Mouse (Mus musculus) mature B cell (primary cell): ENCODE data around the gene Btd.
"Not testable (repeated sequence)": the region's sequence is repeated elsewhere in the genome, so short reads cannot be mapped to it uniquely, and the experiment has no call there.

ENCODE experiments used
- in situ Hi-C: fragments of 300-500 bp; cut with MboI; formaldehyde crosslinking; loops from 2 replicates; pipeline ENCODE4 v1.14.3; 2019

Btd gene

DNA sequence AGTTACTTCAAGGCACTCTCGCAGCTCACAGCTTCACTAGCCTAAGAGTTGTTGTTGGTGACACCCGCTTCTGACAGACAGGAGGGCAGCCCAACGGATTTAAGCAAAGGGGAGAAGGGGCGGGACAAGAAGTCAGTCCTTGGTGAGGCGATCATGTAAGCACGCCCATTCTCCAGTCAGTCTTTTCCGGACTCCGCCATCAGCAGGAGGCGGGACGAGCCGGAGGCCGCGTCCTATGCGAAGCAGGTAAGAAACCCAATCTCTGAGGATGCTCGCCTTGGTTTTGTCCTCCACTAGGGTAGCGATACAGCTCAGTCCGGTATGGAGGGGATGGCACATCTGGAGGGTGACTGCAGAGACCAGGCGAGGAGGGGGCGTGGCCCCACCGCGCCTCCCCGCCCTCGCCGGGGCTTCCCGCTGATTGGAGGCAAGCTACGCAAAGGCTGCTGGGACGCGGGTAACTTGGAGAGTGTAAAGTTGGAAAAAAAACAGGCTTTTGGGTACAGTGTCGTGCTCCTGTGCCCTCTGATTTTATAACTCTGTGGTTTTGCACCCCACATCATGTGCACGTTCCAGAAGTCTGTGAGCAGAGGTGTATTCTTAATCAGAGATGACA lies at the start of gene Btd, which contains the start of gene Hacl1:
Gene Btd (plus strand): TSS at position 139 of the 616 bp plus-strand sequence.
Gene Hacl1 (minus strand): TSS at position 397 of the 616 bp plus-strand sequence.
- in situ Hi-C loops: no loop called here

GRCm38 (mm10) chr14:31591243-31591642 lies 49.6 kb upstream of the Btd start, which contains the start of gene Colq:
TSS of gene Colq (minus strand) at chr14:31591343.
- in situ Hi-C loops: no loop called here

- in situ Hi-C loops: no loop called here
These were observed 47.8 kb upstream of the Btd start for GRCm38 (mm10) chr14:31593036-31593435.

- in situ Hi-C loops: no loop called here
These were observed 46.1 kb upstream of the Btd start for GRCm38 (mm10) chr14:31594693-31595092.

GRCm38 (mm10) chr14:31596408-31596807 lies 44.4 kb upstream of the Btd start:
- in situ Hi-C loops: no loop called here

DNA sequence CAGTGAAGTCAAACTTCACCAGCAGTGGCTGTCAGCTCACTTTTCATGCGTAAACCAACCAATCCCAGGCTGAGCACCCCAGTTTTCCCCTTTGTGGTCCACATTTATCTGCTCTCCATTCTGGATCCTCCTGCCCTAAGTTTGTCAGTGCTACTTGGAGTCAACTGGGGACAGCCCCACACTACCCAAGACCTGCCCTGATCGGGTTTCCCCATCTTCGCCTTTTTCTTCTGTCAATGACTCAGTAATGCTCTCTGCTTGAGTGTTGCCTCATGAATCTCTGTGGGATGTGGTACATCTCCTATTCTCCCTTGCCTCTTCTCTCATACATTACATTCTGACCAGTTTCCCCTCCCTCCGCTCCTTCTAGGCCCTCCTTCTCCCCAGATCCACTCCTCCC lies 43.4 kb upstream of the Btd start:
- in situ Hi-C loops: no loop called here

- in situ Hi-C loops: no loop called here
These were observed 38.8 kb upstream of the Btd start for GRCm38 (mm10) chr14:31601908-31602615.

DNA sequence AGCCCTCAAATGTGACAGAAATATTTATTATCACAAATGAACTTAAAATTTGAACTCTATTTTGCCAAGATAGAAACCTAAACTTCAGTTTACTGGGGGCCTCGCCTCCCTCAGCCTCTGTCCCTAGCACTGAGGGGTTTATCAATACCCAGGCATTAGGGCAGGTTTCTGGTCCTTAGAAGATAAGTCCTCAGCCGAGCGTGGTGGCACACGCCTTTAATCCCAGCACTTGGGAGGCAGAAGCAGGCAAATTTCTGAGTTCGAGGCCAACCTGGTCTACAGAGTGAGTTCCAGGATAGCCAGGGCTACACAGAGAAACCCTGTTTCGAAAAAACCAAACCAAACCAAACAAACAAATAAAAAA lies 38.2 kb upstream of the Btd start:
- in situ Hi-C loops: not testable (repeated sequence)

GRCm38 (mm10) chr14:31604916-31605315 lies 35.9 kb upstream of the Btd start:
- in situ Hi-C loops: no loop called here

DNA sequence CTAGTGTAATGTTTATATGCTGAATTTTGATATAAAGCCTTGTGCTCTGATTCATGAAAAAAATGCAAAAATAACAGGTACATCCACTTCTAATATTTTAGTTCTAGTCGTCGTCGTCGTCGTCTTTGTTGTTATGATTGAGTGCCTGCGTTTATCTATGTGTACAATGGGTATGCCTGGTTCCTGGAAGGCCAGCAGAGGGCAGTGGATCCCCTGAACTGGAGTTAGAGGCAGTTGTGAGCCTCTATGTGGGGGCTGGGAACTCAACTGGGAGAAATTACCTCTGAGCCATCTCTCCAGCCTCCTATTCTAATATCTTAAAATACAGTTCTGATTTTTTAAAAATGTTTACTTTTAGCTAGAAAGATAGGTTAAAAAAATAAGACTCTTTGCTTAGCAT lies 35.3 kb upstream of the Btd start:
- in situ Hi-C loops: no loop called here

- in situ Hi-C loops: no loop called here
These were observed 28.8 kb upstream of the Btd start for GRCm38 (mm10) chr14:31611986-31612385.

DNA sequence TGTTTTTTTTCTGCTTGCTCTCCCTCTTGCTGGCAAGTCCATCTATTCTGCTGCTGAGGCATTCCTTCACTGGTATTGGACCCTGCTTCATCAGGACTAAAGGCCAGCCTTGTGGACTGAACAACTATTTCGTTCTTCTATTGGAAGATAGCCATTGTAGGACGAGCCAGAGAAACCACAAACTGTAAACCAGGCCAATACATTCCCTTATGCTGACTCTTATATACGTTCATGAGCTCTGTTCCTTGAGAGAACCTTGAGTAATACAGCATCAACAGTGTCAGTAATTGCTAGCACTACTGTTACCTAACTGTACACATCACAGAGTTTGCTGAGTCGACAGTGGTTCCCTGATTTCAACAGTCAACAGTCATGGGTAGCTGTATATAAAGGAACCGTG lies 27.2 kb upstream of the Btd start:
- in situ Hi-C loops: no loop called here

GRCm38 (mm10) chr14:31617204-31617603 lies 23.6 kb upstream of the Btd start:
- in situ Hi-C loops: no loop called here

DNA sequence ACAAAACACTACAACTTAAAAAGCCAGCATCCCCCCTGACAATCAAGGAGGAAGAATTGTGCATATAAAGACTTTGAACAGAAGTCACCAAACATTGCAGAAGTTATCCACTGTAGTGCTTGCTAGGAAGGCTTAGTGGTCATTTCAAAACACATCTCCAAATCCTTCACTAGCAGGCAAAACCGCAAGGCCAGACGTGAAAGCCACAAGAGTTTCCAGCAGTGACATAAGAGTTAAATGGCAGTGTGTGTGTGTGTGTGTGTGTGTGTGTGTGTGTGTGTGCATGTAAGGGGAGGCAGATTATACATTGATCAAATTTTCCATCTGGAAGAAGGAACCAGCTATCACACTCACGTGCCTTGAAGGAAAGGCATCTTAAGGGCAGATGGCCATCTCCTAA lies 22.8 kb upstream of the Btd start:
- in situ Hi-C loops: no loop called here

DNA sequence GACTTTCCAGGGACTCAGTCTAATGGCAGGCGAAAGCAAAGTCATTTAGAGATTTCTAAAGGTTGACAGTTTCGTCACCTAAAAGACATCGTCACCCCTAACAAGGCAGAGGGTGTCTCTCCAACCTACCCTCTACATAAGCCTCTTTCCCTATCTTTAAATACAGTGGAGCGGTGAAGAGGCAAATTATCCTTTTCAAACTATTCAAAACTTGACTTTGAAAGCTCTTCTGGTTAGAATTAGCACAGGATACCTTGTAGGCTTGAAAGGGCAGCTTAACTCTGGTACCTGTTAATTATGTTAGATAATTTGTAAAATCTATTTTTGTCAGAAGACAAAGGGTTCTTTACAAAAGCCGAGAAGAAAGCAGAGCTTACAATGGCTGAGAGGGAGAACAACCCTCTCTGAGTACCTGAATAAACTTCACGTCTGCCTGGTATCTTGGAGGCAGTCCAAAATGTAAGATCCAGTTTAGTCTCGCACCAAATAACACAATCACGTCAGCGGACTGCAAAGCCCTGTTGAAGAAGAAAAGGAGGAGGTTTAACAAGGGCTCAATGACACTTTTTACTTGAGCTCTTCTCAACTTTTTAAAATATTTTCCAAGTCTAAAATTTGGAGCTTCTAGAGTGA lies 20.1 kb upstream of the Btd start:
- in situ Hi-C loops: no loop called here

GRCm38 (mm10) chr14:31622748-31623147 lies 18.1 kb upstream of the Btd start:
- in situ Hi-C loops: no loop called here

DNA sequence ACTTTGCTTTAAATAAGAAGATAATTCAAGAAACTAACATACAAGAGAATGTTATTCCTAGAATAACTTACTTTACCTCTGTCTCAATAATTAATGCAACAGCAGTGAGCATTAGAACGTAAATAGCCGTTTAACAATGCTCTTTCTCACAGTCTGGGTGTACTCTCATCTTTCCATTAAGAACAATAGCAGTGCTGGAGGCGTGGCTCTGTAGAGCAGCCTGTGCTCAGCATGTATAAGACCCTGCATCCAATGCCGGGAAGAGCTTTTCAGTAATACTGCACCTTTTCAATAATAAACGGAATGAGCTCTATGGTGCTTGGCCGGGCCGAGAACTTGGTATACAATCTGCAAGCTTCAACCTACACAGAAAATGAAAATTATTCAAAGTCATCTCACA lies 10.2 kb upstream of the Btd start:
- in situ Hi-C loops: no loop called here

GRCm38 (mm10) chr14:31640346-31640889 lies 410 bp upstream of the Btd start, which contains the start of gene Gm49387:
TSS of gene Gm49387 (minus strand) at chr14:31640878.
- in situ Hi-C loops: no loop called here

GRCm38 (mm10) chr14:31641506-31642155 lies 803 bp downstream of the Btd start:
- in situ Hi-C loops: no loop called here

DNA sequence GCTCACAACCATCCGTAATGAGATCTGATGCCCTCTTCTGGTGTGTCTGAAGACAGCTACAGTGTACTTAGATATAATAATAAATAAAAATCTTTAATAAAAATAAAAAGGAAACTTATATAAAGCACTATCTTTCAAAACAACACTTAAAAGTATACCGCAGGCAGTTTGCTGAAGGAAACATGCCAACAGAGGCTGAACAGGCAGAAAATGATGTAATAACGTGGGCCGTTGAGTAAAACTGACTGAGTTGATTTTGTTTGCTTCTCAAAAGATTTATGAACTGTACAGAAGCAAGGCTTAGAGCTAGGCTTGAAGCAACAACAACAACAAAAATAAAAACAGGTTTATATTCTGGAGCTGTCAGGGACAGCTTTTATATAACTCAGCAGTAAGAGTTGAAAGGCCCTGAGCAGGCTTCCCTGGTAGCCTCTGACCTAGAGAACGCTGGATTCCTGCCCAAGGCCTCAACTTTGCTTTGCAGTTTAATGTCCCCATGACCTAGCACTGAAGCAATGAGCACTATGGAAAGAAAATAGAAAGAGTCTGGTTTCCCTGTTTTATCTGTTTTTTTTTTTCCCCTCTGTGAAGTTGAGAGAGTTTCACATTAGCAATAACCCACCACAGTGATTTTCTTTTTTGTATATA lies 3.5 kb downstream of the Btd start:
- in situ Hi-C loops: no loop called here

- in situ Hi-C loops: no loop called here
These were observed 4.2 kb downstream of the Btd start for GRCm38 (mm10) chr14:31644931-31645547.
